Mouse (Mus musculus) forebrain, embryonic 16.5 days (tissue): Measurements from ENCODE around the gene Gtf3c2. TPM values are rescaled to one million over a fixed set of nuclear protein-coding genes. Genes with fewer than 3 reads are reported as not detected.

Experiments
- polyA plus RNA-seq: library from polyadenylated mRNA; unstranded; fragments of >200 nt; fragmentation: Nextera tagmentation; extraction: Ambion mirVana; gene quantifications from 2 replicates; pipeline ENCODE4 v1.2.1, GENCODE M21; 2015

The Gtf3c2 gene
- polyA plus RNA-seq, 1 experiment from 2014 or later: 79.4 TPM

Other genes starting within 250 kb of the Gtf3c2 start
- 15.8 and 29.0 TPM in 2 replicates for gene Cgref1, start 234.6 kb downstream of the Gtf3c2 start, polyA plus RNA-seq
- gene Preb, start 219.8 kb downstream of the Gtf3c2 start, polyA plus RNA-seq: 135 and 140 TPM in 2 replicates
- not detected in 2 replicates for gene Tcf23, start 211.5 kb downstream of the Gtf3c2 start, polyA plus RNA-seq
- gene Atraid, start 131.8 kb downstream of the Gtf3c2 start, polyA plus RNA-seq: 155 and 158 TPM in 2 replicates
- gene Slc5a6, start 131.2 kb downstream of the Gtf3c2 start, polyA plus RNA-seq: 15.7 and 18.2 TPM in 2 replicates
- 19.8 and 20.1 TPM in 2 replicates for gene Cad, start 125.4 kb downstream of the Gtf3c2 start, polyA plus RNA-seq
- not detected in 2 replicates for gene Dnajc5g, start 73.9 kb downstream of the Gtf3c2 start, polyA plus RNA-seq
- 1.6 and 1.9 TPM in 2 replicates for gene Slc30a3, start 71.9 kb downstream of the Gtf3c2 start, polyA plus RNA-seq
- gene Trim54, start 63.4 kb downstream of the Gtf3c2 start, polyA plus RNA-seq: not detected in 2 replicates
- gene Ucn, start 41.3 kb downstream of the Gtf3c2 start, polyA plus RNA-seq: not detected in 2 replicates
- gene Mpv17, start 25.9 kb downstream of the Gtf3c2 start, polyA plus RNA-seq: 49.4 and 50.1 TPM in 2 replicates
- 1.8 and 2.5 TPM in 2 replicates for gene Gm29609, start 233 bp downstream of the Gtf3c2 start, polyA plus RNA-seq
- 131 and 139 TPM in 2 replicates for gene Snx17, start 13.1 kb upstream of the Gtf3c2 start, polyA plus RNA-seq
- gene Eif2b4, start 13.3 kb upstream of the Gtf3c2 start, polyA plus RNA-seq: 91.0 and 93.4 TPM in 2 replicates
- gene Zfp513, start 22.2 kb upstream of the Gtf3c2 start, polyA plus RNA-seq: 13.0 and 14.7 TPM in 2 replicates
- 169 and 175 TPM in 2 replicates for gene Ppm1g, start 40.5 kb upstream of the Gtf3c2 start, polyA plus RNA-seq
- gene Nrbp1, start 60.7 kb upstream of the Gtf3c2 start, polyA plus RNA-seq: 169 and 170 TPM in 2 replicates
- gene Gm9970, start 61.1 kb upstream of the Gtf3c2 start, polyA plus RNA-seq: 0.99 TPM in 1 of 2 replicates, not detected in the other
- gene Krtcap3, start 71.5 kb upstream of the Gtf3c2 start, polyA plus RNA-seq: 2.4 and 3.8 TPM in 2 replicates
- gene Ift172, start 111.0 kb upstream of the Gtf3c2 start, polyA plus RNA-seq: 34.2 and 39.4 TPM in 2 replicates
- gene Fndc4, start 115.9 kb upstream of the Gtf3c2 start, polyA plus RNA-seq: 81.8 and 90.6 TPM in 2 replicates
- 0.27 TPM in 1 of 2 replicates, not detected in the other for gene Gckr, start 117.3 kb upstream of the Gtf3c2 start, polyA plus RNA-seq